Mouse (Mus musculus) liver, postnatal 0 days (tissue): ENCODE data around the gene Rap1a.

Source experiments
- CTCF ChIP-seq: sonication (generic); IDR thresholded peaks from 2 replicates; pipeline ENCODE4 v1.5.1; 2016; ENCODE audit warnings: antibody characterized with exemption, low read depth
- EP300 ChIP-seq: IDR thresholded peaks from 2 replicates; pipeline ENCODE4 v1.6.1; 2016; ENCODE audit warnings: antibody characterized with exemption, low read depth, mild to moderate bottlenecking

- no peak for TF ChIP-seq CTCF
- TF ChIP-seq EP300, result no peak
Measured at GRCm38 (mm10) chr3:105789776-105790175, 11.4 kb downstream of the Rap1a start.
